Mouse (Mus musculus) liver, adult 2 months (tissue): ENCODE results near the gene Pum1.

Experiments
- CTCF ChIP-seq: fragments of 200-500 bp; IDR thresholded peaks from 2 replicates; pipeline ENCODE4 v1.5.1; 2011; ENCODE audit warnings: low read depth, low read length, control low read depth
- POLR2A ChIP-seq: fragments of 200-500 bp; IDR thresholded peaks from 2 replicates; pipeline ENCODE4 v1.6.1; 2011; ENCODE audit warnings: low read length, control low read depth; ENCODE audit not compliant: insufficient read depth; ENCODE audit errors: extremely low read depth

GRCm38 (mm10) chr4:130735957-130736356, 72.8 kb downstream of the Pum1 start:
- TF ChIP-seq CTCF (no peak), POLR2A (no peak)
